9 mouse cellular contexts compared by ENCODE assay signal in genomic region chr17:31330622-31331021, GRCm38 (mm10). TPM values are rescaled to one million over a fixed set of nuclear protein-coding genes. Genes with fewer than 3 reads are reported as not detected.
DNase-seq lines count a peak whose midpoint lies in the region; TF ChIP-seq lines count a peak whose summit lies in the region.
"Had no signal": no experiment of that assay in that cellular context is flagged by ENCODE, and none has a peak within 500 bp of the region (broad histone marks: within the 10 kb centered on the region; RNA-seq: fewer than 3 reads in every experiment).

No protein-coding gene starts in this region.

- H3K36me3 ChIP-seq in spleen, adult 2 months (ENCODE audit: control insufficient read depth, insufficient read depth, low read length), result peaks cover 2% of the 10 kb centered on the region; the same call in 1 of the 2 replicates
- no peaks in the 10 kb centered on the region for H3K36me3 ChIP-seq in kidney, adult 2 months (ENCODE audit: control insufficient read depth, insufficient read depth, low read length)
- H3K36me3 ChIP-seq: heart, embryonic 13.5 days had no signal

- H3K27me3 ChIP-seq in spleen, adult 2 months (ENCODE audit: control insufficient read depth, insufficient read depth, low read length), result no peaks in the 10 kb centered on the region
- H3K27me3 ChIP-seq in kidney, adult 2 months (replicated peaks; ENCODE audit: control insufficient read depth, insufficient read depth, low read length), result no peaks in the 10 kb centered on the region
- H3K27me3 ChIP-seq: heart, embryonic 13.5 days; neural tube, embryonic 13.5 days had no signal

- H3K4me3 ChIP-seq in spleen, adult 2 months (ENCODE audit: extremely low read depth, insufficient read depth, insufficient read length), result no peak overlapping the region
- H3K4me3 ChIP-seq in kidney, adult 2 months (ENCODE audit: insufficient read depth, low read depth, low read length), result no peak overlapping the region
- no peak overlapping the region for H3K4me3 ChIP-seq in lung, adult 2 months (replicated peaks; ENCODE audit: extremely low read depth, low read depth, low read length)
- H3K4me3 ChIP-seq: heart, embryonic 13.5 days; neural tube, embryonic 13.5 days had no signal

- no peak overlapping the region for H3K27ac ChIP-seq in spleen, adult 2 months (ENCODE audit: insufficient read depth, low read length)
- no peak overlapping the region for H3K27ac ChIP-seq in kidney, adult 2 months (ENCODE audit: insufficient read depth, low read depth, low read length)
- H3K27ac ChIP-seq: heart, embryonic 13.5 days; neural tube, embryonic 13.5 days had no signal

- TF ChIP-seq CTCF in spleen, adult 2 months (IDR thresholded peaks at IDR 0.05; ENCODE audit: extremely low read depth, insufficient read depth, insufficient read length, insufficient replicate concordance), result peak; percentile 48; the same call in 1 of the 2 replicates
- peak; percentile 77 for TF ChIP-seq CTCF in kidney, adult 2 months (conservative IDR thresholded peaks at IDR 0.05; ENCODE audit: insufficient read depth, insufficient read length, low read depth, low read length)
- TF ChIP-seq CTCF in lung, adult 2 months (IDR thresholded peaks at IDR 0.05; ENCODE audit: insufficient read depth, low read length), result peak; percentile 81

- DNase-seq in spleen, adult 2 months (ENCODE audit: low read depth in 1 of 2, low spot score in 2 of 2), result peak in 1 of 2 experiments; percentile 25
- DNase-seq in spleen, adult 12 weeks (ENCODE audit: low spot score), result no peak
- peak; percentile 56 for DNase-seq in adrenal gland, adult 2 months
- DNase-seq in embryo, embryonic 10.5 days (ENCODE audit: low spot score), result peak; percentile 84
- DNase-seq in kidney, adult 2 months, result peak; percentile 71
- peak; percentile 59 for DNase-seq in lung, adult 2 months
- DNase-seq in right cerebral cortex, postnatal 14 days, result peak; percentile 73

- peaks cover 2% of the 10 kb centered on the region; the same call in 1 of the 2 replicates for H3K4me1 ChIP-seq in spleen, adult 2 months (ENCODE audit: control insufficient read depth, insufficient read depth, insufficient read length)
- no peaks in the 10 kb centered on the region; the same call in 1 of the 2 replicates for H3K4me1 ChIP-seq in kidney, adult 2 months (ENCODE audit: control insufficient read depth, insufficient read depth, low read length)
- no peaks in the 10 kb centered on the region for H3K4me1 ChIP-seq in lung, adult 2 months (ENCODE audit: control insufficient read depth, insufficient read depth, low read length)
- H3K4me1 ChIP-seq: heart, embryonic 13.5 days had no signal

- WGBS in spleen, adult 2 months, result 87% methylated on average over 4 of the region's 4 CpGs
- 48% methylated on average over 4 of the region's 4 CpGs for WGBS in kidney, adult 2 months
- 50% methylated on average over 4 of the region's 4 CpGs for WGBS in lung, adult 2 months

- no peak for TF ChIP-seq POLR2A in spleen, adult 2 months (IDR thresholded peaks at IDR 0.05; ENCODE audit: low read depth, low read length)
- no peak for TF ChIP-seq POLR2A in kidney, adult 2 months (IDR thresholded peaks at IDR 0.05; ENCODE audit: low read depth, low read length)
- TF ChIP-seq POLR2A in lung, adult 2 months (IDR thresholded peaks at IDR 0.05; ENCODE audit: borderline replicate concordance, extremely low read depth, low read depth, low read length), result no peak

RNA-seq across cellular contexts. Expression of gene Slc37a1, which starts 44.0 kb away (rescaled TPM):
- 26.2 and 33.4 TPM in 2 replicates for polyA plus RNA-seq in spleen, adult 2 months (2012; rRNA removed)
- total RNA-seq in adrenal gland, adult 2 months (2021), result 10 to 100 TPM in 1 of 2 experiments, 1 to 10 TPM in 1; 5.7 to 13.4 TPM
- 13.1 and 15.1 TPM in 2 replicates for polyA plus RNA-seq in adrenal gland, adult 2 months (2012; rRNA removed)
- polyA plus RNA-seq in kidney, adult 2 months (2012; rRNA removed), result 6.3 and 6.5 TPM in 2 replicates
- 51.1 and 54.3 TPM in 2 replicates for polyA plus RNA-seq in lung, adult 2 months (2012; rRNA removed)

RNA-seq across cellular contexts. Expression of gene Rsph1, which starts 53.4 kb away (rescaled TPM):
- polyA plus RNA-seq in spleen, adult 2 months (2012; rRNA removed), result 0.08 and 0.13 TPM in 2 replicates
- 1 to 10 TPM; 4.5 to 8.0 TPM for total RNA-seq in adrenal gland, adult 2 months (2021)
- polyA plus RNA-seq in adrenal gland, adult 2 months (2012; rRNA removed), result 0.21 and 0.22 TPM in 2 replicates
- polyA plus RNA-seq in kidney, adult 2 months (2012; rRNA removed), result 0.73 and 1.1 TPM in 2 replicates
- 6.9 and 11.7 TPM in 2 replicates for polyA plus RNA-seq in lung, adult 2 months (2012; rRNA removed)

RNA-seq across cellular contexts. Expression of gene Pde9a, which starts 55.4 kb away (rescaled TPM):
- polyA plus RNA-seq in spleen, adult 2 months (2012; rRNA removed), result 0.77 and 1.3 TPM in 2 replicates
- 1 to 10 TPM; 2.5 to 3.4 TPM for total RNA-seq in adrenal gland, adult 2 months (2021)
- polyA plus RNA-seq in adrenal gland, adult 2 months (2012; rRNA removed), result 1.9 and 3.1 TPM in 2 replicates
- 74.3 and 106 TPM in 2 replicates for polyA plus RNA-seq in kidney, adult 2 months (2012; rRNA removed)
- polyA plus RNA-seq in lung, adult 2 months (2012; rRNA removed), result 83.6 and 99.1 TPM in 2 replicates

Comparison
In these comparisons a context has a peak if more than half of its experiments do, and no peak if none do; other contexts are left out.
1. RNA of gene Pde9a, which starts 55.4 kb away (polyA plus RNA-seq): 83.6 to 99.1 TPM in lung, adult 2 months and 74.3 to 106 TPM in kidney, adult 2 months; 1.9 to 3.1 TPM in adrenal gland, adult 2 months and 0.77 to 1.3 TPM in spleen, adult 2 months; every median in the first group is over 10 times any median in the second.
2. Peak in every context shown above with its lines, with median percentiles within 50 percentile points of each other: CTCF ChIP-seq.